Mouse (Mus musculus) embryo, embryonic 11.5 days (tissue): ENCODE data around the gene Saa2.
"Not testable (repeated sequence)": the region's sequence is repeated elsewhere in the genome, so short reads cannot be mapped to it uniquely, and the experiment has no call there.

ENCODE experiments used
- DNase-seq: peaks from one replicate; pipeline ENCODE4 v3.0.0-alpha.2; 2012; ENCODE audit warnings: low read depth, low spot score

Gene Saa2

DNA sequence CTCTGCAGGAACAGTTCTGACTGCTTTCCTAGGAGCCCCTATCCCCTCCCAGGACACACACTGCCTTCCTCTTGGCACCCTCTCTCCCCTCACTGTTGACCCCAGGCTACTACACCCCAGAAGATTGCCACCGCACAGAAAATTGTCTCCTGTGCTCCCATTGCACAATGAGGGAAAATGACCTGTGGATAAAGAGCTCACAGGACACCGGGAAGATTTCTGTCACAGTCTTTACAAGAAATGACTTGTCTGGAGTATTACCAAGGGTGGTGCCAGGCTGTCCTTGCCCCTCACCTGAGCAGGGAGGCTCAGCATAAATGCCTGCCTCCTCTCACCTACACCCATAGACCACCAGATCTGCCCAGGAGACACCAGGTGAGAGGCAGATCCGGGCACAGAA, at the start of gene Saa2:
Gene Saa2 (plus strand): TSS at position 301 of the 400 bp plus-strand sequence.
- DNase-seq: no peak

DNA sequence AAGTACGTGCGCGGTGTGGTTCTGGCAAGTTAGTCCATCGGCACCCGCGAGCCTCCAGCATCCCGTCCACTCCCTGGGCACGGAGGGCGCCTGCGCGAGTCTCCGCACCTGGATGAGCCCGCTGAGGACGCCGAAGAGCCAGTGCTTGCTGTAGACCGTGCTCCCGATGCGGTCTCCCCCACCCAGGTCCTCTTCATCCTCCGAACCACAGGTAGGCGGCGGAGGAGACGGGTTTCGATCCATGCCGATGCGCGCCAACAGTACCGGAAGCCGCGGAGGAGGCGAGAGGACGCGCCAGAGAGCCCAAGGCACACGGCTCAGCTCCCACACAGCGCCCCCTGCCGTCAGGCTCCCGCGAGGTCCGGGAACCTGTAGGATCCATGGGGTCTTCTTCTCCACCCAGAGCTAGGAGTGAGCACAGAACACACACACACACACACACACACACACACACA, 41.2 kb upstream of the Saa2 start, which contains the start of gene Saal1:
Gene Saal1 (minus strand): TSS at position 291 of the 455 bp plus-strand sequence.
- peak; percentile 86 for DNase-seq

DNA sequence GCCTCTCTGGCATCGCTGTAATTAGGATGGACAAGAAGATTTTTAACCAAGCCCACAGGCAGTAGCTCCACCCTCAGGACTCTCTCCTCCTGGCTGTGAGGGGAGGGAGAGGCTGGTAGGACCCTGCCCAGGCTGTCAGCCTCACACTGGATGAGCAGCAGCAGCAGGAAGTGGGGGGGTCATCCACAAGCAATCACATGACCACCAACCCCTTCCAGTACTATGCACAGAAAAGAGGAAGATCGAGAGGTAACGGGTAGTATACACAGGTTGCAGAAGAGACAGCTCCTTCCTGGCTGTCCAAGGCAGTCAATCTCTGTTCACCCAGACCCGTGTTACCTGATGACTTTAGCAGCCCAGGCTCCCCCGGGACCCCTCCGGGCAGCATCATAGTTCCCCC, 39.3 kb upstream of the Saa2 start:
- DNase-seq: no peak

DNA sequence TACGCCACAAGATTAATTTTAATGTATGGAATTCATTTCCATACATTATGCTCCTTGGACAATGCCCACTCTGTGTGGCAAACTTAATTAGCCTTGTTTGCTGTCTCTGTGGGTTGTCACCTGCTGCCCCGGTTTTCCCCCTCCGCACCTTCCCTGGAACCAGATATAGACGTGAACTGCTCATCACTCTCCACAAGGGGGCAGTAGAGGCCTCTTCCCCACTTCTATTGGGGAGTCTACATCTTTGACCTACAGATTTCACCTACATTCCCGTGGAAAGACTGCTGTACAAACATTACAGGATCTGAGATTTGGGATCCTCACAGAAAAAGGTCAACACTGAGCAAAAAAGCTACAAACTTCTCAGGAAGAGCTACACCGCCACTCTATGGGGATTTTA, 37.1 kb upstream of the Saa2 start:
- peak; percentile 54 for DNase-seq

DNA sequence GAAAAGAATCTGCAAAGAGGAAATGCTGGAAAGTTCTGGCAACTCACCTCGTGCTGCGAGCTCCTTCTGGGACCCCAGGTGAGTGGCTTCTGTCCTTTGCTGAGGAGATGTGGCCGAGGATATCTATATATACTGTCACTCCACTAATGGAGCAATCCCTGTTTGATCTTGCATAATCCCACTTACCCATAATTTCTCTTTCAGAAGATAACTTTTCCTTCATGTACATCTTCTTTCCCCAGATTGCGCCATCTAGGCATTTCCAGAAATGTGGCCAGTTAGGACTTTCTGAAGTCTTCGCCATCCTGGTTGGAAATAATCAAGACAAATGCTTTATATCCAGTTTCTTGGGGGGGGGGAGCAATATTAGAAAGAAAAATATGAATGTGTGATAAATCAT, 36.0 kb upstream of the Saa2 start, which contains the start of gene Saa3:
Gene Saa3 (minus strand): TSS at position 101 of the 400 bp plus-strand sequence.
- no peak for DNase-seq

DNA sequence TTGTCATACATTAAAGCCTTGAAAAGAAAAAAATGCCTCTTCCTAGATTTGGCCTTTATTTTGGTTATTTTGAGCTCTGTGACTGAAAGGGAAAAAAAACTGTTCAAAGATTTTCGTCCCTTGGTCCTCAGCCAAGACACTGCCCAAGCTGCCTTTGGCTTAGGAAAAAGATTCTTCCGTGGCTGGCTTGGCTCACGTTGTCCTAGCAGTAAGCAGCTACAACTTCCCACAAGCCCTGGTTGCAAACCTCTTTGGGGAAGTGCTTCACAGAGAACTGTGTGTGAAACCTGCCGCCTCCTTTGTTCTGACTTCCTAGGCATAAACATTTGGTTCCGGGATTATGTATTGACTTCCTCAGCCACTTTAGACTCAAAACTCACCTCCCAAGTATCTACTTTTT, 34.7 kb upstream of the Saa2 start:
- DNase-seq: no peak

DNA sequence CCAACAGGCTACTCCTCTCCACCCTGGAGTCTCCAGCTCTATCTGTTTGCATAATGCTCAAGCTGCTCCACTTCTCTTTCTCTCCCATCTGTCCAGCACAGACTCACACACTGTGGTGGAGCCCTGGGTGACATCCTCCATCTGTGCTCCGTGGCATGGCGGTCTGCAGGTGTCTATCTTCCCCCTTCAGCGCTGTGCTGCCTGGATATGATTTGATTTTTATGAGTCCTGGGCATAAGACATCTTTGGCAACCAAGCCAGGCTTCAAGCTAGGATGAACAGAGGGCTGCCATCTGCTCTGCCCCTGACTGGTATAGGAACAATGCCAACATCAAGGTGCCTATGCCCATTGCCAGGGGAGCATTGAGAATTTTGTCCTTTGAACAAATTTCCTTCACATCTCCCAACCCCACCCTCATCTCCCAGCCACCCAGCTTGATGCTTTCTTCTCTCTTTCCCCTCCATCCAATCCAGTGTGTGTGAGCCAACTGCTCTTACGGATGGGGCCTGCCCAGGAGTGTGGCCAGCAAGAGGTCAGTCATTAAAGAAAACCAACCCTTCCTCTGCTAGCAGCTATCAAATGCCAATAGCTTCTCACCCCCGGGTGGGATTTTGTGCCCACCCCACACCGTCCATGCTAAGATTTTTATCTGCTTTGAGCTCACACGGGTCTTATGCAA, 32.9 kb upstream of the Saa2 start:
- DNase-seq: no peak

DNA sequence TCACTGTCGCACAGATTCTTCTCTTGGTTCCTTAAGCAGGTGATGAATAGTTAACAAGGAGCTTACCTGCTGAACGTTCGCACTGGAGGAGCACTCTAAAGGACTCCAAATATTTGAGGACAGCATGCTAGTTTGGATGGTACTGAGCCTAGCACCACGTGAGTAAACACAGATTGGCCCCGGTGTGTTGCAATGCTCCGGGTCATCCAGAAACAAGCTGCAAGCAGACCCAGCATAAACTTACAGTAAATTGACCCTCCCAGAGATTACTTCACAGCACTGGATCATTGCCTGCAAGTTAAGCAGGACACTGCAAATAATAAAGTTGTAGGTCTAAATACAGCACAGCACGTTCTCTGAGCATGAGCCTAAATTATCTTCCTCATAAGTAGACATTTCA, 32.1 kb upstream of the Saa2 start:
- DNase-seq: no peak

DNA sequence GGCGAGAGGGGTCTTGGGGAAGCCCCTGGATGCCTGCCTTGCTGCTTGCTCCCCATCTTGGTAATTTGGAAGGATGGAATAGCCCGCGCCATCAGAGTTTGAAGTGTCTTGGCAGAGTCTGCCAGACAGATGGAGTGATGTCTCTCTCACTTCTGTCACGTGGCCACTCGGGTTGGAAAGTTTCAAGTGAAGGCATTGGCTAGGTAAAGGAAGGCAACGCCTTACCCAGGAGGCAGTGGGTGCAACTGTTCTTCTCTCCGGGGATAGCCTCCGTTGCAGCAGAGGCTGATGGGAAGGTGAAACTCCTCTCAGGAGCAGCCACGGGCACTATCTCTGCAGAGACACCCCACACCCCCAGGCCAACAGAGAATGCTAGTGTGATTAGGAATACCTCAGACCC, 31.1 kb upstream of the Saa2 start:
- no peak for DNase-seq

DNA sequence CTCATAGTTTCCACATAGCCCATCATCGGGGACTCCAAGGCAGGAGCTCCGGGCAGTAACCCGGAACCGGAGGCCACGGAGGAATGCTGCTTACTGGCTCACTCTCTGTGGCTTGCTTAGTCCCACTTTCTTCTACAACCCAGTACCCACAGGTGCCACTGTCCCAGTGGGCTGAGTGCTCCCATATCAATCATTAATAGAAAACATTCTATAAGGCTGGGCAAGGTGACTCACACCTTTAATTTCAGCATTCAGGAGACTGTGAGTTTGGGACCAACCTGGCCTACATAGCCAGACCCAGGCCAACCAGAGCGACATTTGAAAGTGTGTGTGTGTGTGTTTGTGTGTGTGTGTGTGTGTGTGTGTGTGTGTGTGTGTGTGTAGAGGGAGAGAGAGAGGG, 28.2 kb upstream of the Saa2 start:
- no peak for DNase-seq

DNA sequence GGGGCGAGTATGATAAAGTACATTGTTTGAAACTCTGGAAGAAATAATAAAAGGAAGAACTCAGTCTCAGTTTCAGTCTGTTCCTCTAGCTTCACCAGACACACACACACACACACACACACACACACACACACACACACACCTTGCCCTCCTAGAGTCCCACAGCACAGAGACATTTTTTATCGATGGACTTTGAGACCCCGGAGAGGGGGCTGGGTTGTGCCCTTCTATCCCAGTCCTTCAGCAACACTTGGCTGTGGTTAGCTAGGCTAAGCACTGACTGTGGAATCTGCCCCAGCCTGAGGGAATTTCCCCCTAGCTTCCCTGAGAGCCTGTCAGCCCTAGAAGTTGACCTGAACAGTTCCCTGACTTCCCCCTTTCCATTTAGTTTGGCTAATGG, 27.7 kb upstream of the Saa2 start:
- no peak for DNase-seq

DNA sequence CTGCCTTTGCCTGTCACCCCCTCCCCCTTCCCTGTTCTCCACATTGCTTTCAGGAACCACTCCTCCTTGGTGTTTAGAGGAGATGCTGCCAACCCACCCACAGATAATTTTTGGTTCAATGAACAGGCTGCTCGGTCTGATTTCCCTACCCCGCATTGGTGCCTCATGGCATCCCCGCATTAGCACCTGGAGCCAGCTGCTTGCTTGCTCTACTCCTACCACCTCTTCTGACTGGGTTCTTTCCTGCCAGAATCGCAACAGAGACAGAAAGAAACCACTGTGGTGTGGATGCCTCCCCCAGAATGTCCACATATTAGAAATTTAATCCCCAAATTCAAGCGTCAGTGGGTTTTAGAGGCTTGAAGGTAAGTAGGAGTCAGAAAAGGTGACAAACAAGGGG, 27.2 kb upstream of the Saa2 start:
- DNase-seq: no peak

DNA sequence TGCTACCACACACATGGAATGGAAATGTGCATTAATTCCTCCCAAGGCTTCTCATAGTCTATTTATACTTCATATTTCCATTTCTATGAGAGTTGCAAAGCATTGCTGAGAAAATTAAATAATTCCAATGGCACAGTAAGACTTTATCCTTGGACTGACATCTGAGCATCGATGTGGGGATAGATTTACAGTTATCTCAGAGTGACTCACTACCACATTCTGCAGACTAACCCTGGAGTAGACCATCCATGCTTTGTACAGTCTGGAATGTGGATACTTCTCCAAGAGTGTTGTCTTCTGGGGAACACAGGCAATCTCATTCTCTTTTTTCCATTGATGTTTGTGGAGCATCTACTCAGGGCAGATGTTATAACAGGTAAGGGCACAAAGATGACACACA, 24.0 kb upstream of the Saa2 start:
- DNase-seq: no peak

DNA sequence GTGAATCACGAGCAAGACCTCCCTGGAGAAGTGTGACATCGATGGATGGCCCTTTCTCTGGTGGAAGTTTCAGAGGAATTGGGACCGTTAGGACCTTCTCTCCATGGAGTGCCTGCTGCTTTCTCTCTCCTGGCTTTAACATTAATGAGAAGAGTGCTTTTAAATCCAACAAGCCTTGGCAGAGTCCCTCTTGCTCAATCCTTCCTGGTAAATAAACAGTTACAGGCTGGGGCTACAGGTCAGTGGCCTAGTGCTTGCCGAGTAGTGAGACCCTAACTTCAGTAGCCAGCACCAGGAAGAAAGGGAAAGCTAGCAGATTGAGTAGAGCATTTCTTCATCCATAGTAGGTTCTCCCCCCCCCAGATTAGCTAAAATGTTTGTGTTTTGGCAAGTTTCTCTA, 19.1 kb upstream of the Saa2 start, which contains the start of gene Saa4:
Gene Saa4 (minus strand): TSS at position 146 of the 400 bp plus-strand sequence.
- no peak for DNase-seq

DNA sequence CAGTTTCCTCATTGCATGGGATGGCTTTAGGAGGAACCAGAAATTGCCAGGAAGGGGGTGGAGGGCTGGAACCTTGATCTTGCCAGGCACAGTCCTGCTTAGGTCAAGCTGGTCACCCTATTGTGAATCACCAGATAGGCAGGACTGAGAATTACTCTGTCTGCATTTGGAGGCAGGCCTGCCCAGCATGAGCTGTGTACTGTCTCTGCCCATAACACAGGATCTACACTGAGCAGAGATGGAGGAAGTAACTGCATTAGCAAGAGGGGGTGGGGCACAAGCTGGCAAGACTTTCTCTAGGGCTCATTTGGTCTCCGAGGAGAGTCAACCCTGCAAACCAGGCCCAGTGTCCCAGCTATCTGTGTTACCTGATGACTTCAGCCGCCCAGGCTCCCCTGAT, 16.6 kb upstream of the Saa2 start:
- DNase-seq: no peak

DNA sequence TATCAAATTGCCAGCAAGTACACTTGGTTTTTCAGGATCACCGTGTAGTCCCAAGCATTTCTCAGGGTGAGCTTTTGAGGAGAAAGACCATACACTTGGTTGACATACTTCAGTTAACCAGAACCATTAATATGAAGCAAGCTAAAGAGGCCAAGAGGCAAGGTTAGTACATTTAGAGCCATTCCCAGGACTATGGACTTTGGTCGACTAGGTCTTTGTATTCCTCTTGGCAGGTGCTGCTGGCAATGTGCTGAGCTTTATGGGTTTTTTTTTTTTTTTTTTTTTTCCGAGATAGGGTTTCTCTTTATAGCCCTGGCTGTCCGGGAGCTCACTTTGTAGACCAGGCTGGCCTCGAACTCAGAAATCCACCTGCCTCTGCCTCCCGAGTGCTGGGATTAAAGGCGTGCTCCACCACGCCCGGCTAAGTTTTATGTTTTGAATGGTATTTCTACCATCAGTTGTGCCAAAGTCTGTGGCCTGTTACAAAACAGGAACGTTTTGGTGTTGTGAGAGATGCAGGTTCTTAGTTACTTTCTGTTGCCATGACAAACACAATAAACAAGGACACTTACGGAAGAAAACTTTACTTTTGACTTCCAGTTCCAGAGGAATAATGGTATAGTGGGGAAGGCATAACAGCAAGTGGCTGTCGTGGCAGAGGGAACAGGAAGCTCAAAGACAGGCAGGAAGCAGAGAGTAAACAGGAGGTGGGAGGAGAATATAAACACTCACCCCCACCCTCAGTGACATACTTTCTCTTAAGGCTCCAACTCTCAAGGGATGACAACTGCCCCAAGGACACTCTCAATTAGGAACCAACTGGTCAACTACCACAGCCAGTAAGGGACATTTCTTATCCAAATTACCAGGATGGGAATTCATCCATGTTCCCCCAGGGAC, 12.8 kb upstream of the Saa2 start:
- no peak for DNase-seq

DNA sequence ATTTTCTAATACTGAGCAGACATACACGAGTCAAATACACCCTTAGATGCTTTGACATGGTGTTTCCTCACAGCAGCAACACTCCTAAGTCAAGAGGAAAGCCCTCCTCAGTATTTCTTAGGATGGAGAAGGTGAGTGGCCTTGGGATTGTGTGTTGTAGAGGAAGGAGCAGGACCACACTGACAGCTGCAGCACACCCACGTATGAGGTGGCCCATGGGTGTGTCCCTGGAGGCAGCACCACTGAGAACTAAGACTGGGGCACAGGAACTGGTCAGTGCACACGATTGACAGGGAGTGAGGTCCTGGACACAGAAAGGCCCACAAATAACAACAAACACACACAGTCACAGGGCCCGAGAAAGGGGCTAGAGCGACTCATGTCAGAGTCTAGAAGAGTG, 11.5 kb upstream of the Saa2 start:
- DNase-seq: not testable (repeated sequence)

DNA sequence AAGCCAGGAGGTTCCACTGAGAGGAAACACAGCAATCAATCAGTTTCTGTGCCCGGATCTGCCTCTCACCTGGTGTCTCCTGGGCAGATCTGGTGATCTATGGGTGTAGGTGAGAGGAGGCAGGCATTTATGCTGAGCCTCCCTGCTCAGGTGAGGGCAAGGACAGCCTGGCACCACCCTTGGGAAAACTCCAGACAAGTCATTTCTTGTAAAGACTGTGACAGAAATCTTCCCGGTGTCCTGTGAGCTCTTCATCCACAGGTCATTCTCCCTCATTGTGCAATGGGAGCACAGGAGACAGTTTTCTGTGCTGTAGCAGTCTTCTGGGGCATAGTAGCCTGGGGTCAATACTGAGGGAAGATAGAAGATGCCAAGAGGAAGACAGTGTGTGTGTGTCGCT, 8.7 kb upstream of the Saa2 start, which contains the start of gene Saa1:
Gene Saa1 (minus strand): TSS at position 101 of the 400 bp plus-strand sequence.
- not testable (repeated sequence) for DNase-seq

DNA sequence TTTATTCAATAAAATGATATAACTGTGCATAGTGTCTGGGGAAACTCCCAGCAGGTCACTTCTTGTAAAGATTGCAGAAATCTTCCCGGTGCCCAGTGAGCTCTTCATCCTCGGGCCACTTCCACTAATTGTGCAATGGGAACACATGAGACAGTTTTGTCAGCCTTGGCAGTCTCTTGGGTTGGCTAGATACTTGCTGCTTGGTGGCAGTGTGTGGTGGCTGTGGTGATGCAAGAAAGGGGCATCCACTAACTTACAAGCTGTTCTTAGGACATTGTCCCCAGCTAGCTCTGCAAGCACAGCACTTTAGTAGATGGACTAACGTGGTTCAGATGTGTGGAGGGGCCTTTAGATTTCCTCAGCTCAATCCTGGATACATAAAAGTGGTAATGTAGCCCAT, 5.8 kb upstream of the Saa2 start:
- no peak for DNase-seq

DNA sequence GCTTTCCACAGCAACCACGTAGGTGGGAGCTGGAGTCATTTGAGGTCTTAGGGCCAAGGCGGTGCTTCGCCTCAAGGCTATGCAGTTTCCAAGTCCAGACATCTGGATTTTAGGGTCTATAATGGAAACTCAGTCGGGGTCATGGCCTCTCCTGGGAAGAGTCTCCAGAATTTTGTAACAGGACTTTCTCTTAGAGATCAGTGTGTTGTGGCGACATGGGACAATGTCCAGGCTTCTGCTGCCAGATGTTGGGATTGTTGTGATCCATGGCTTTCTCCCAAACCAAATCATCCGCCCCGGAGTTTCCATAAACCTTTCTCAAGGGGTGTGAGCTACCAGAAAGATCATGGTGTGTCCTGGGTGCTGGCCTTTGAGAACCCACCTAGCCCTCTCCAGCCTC, 5.2 kb upstream of the Saa2 start:
- DNase-seq: no peak

DNA sequence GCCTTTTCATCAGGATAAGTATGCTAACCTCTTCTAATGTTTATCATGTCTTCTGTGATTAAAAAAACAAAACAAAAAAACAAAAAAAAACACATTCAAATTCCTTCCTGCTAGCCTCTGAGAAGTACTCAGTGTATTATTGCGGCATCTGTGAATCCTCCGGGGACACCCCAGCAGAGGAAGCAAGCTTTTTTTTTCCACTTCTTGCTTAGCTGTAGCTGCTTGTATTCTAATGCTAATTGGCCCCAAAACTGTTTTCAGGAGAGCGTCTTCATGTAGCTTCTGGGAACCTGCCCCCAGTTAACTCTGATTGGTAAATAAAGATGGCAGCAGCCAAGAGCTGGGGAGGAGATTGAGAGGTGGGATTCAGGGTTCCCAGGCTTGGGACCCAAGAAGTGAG, 3.1 kb upstream of the Saa2 start:
- DNase-seq: no peak

DNA sequence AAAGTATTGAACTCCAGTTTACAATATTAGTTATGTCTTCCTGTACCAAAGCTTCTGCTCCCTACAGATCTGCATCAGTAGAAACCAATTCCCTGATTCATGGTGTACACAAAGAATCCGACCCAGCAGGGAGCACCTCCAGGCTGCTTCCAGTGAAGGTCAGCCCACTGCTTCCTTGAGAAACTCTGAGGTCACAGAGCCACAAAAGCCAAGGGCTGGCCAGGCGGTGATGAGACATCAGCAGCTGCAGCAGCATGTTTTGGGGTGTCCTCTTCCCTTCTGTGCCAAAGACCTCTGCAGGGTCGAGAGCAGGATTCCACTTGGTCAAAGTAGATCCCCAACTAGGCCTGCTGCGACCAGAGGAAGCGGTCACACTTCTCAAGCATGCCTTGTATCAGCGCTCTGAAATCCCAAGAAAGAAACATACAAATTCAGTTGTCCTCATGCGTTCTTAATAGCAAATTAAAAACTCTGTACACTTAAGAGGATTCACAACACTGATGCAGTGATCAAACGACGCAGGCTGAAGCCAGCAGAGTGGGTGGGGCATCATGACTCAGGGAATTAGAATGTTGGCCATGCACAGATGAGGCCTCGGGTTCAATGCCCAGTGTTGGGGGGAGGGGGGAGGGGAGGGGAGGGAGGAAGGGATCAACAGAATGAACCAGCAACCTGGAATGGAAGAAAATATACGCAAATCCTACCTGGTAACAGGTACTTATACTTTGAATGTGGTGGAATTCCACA, 9.6 kb downstream of the Saa2 start:
- no peak for DNase-seq
